Mouse (Mus musculus) frontal cortex, adult 2 months (tissue): Measurements from ENCODE around the gene Chst3. TPM values are rescaled to one million over a fixed set of nuclear protein-coding genes. Genes with fewer than 3 reads are reported as not detected.
"Not testable (repeated sequence)": the region's sequence is repeated elsewhere in the genome, so short reads cannot be mapped to it uniquely, and the experiment has no call there.

ENCODE experiments used
- DNase-seq, 2 experiments: peaks; one replicate each; pipeline ENCODE4 v3.0.0; 2022; ENCODE audit warnings: low spot score in 1 of 2; ENCODE audit errors: extremely low spot score in 1 of 2
- polyA plus RNA-seq: library from polyadenylated mRNA; depleted of rRNA; stranded (reverse); fragments of >200 nt; gene quantifications from 2 replicates; pipeline ENCODE4 v1.2.3, GENCODE M21; 2012

Gene Chst3
- polyA plus RNA-seq, 1 experiment, result 1.8 TPM

DNA sequence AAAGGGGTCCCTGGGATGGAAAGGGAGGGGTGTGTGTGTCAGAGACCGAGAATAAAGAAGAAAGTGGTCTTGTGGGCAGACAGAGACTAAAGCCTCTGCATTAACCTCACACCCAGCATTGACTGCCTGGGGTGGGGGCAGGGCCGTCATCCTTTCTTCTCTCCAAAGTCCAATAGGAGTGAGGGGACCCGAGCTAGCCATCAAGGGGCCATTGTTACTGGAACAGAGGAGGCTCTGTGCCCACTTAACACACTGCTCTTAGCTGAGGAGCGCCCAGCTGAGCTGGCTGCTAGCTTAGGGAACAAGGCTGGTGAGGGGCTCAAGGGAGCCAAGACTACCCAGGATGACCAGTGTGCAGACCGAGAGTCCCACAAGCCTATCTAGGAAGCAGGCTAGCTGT, 16.3 kb downstream of the Chst3 start:
- DNase-seq, result no peak

DNA sequence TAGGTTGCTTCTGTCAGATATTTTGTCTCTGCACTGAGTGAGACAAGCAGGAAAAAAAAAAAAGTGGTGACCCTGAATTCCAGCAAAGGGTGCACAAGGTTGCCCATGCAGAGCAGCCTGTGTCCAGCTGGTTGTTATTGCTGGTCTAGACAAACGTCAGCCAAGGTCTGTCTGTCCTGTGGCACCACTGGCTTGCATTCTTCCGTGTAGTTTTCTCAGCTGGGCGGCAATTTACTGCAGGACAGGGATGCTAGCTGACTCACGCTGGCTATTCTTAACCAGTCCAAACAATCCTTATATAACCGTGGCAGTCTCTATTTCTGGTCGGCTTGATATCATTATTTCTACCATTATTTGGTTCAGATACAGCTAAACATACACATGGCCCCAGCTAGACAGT, 18.1 kb downstream of the Chst3 start:
- no peak for DNase-seq

DNA sequence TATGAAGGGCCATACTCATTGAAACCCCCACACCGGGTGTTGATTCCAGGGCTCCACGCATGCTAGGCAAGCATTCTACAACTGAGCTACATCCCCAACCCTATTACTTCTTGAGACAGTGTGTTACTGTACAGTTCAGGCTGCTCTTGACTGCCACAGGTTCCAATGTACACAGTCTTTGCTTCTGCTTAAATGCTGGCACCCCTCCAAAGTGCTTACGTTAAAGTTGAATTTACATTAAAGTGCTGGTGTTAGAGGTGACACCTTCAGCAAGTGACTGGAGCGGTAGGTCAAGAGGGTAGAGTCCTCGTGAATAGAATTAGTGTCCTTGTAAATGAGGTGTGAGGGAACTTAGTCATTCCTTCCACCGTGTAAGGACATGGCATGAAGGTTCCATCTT, 19.7 kb downstream of the Chst3 start:
- DNase-seq, result no peak

DNA sequence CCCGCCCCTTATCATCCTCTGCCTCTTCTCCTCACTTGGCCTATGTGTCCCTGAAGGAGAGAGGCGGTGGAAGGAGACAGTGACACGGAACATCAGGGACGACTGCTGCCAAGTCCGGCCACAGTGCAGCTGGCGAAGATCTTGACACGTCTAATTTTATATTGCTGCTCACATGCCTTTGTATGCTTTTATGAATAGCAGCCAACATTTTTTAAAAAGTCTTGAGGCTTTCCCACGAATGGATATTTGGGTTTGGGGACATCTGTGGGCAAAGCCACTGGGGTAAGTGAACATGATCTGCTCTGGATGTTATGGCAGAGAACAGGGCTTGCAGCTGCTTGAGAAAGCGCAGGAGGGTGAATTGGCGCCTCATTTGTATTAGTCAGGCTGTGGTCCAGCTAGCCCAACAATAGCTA, 21.6 kb downstream of the Chst3 start:
- no peak for DNase-seq

DNA sequence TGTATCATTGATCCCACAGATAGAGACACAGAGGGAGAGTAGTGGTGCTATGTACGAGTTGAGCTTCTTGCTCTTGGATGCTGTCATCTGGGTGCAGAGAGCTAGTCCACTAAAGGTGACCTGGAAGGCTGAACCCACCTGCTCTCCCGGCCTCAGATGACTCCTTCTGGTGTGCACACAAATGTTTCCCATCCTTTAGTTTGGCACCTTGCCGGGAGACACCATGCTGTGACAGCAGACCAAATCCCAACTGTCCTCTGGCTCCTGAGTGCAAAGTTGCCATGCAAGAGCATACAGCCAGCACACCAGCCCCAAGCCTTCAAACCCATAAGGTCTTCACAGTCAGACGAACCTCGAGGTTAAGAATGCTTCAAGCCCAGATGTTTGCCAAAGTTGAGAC, 22.1 kb downstream of the Chst3 start:
- DNase-seq, result no peak

DNA sequence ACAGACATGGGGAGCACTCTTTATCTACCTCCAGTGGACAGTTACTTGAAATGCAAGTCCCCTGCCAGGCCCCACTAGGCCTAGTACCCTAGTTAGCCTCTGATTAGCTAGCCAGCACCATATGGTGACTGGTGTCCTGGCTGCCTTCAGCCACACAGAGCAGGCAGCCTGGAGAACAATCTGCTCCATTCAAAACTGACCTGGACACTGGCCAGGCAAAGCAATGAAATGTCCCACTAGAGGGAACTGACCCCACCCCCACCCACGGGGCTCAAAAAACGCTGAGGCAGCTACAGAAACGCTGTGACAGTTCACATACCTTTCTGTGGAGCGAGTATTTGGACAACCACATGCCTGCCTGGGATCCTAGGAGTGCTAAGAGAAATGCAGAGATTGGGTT, 24.0 kb downstream of the Chst3 start:
- DNase-seq, result no peak

DNA sequence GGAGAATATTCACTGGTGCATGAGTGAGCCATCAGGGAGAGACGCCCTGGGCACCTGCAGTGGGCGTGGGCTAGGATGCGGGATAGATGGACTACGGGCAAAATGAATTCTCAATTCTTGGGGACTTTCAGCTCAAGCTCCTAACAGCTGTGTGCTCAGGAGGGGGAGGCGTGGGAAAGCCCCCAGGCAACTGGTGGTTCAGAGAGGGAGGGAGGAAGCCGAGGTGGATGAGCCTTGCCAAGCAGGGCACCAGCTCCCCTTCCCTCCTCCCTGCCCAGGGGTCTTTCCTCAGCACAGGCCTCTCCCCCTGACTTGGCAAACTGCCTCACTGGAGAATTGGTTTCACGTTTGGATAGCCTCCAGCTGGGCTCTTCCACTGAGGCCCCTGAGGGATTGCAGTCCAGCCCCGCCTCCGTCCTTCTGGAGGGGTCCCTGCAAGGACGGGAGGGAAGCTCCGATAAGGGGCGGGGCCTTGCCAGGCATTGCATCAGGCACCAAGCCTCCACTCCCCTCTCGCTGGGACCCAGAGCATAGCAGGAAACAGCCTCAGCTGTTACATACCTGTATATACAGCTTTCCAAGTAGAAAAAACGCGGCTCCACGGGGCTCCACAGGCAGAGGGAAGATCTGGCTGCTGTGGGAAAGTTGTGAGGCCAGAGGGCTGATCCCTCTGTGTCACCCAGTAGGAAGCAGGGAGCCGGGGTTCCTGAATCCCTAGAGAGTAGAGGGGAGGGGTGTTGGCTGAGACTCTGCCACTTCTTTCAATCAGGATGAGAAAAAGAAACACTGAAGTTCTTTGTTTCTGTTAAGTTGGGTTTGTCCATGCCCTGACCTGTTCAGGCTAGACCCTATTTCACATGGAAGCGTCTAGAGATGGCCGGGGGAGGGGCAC, 25.3 kb downstream of the Chst3 start:
- DNase-seq, result no peak

DNA sequence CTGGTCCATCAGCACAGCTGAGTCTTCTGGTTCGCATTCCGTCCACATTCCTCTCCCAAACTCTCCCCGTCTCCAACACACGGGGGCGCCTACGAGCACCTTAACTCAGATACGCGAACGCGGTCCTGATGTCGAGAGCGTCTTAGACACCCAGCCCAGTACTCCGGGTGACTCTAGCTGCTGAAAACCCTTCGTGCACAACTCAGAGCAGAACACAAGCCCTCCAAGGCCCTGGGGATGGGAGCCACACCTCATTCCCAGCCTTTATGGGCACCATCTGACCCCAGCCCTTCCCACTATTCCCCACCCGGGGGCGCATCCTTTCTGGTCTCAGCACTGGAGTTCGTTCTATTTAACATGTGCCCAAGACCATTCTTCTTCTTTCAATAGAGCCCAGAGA, 27.3 kb downstream of the Chst3 start:
- DNase-seq, result peak; percentile 44 to 91

DNA sequence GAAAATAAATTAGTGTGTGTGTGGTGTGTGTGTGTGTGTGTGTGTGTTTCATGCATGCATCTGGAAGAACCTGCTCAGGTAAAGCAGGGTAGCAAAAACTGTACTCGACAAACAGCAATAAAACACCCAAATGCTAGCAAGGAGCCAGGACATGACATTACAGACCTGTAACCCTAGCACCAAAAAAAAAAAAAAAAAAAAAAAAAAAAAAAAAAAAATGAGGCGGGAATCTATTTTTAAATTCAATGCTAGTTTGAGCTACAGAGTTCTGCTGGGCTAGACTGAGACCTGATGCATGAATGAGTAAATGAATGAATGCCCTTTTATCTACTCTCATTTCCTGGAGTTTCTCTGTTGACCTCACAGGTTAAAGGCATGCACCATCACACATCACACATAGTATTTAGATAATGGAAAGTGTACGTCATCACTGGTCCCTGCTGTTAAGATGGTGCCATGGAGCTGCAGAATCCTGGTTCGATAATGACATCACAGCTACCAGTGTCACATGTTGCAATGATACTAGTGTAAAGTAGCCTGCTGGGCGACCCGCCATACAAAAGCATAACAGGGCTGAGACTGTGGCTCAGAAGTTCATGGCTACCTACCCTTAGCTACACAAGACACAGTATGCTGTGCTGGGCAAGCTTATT, 29.4 kb downstream of the Chst3 start:
- no peak for DNase-seq

DNA sequence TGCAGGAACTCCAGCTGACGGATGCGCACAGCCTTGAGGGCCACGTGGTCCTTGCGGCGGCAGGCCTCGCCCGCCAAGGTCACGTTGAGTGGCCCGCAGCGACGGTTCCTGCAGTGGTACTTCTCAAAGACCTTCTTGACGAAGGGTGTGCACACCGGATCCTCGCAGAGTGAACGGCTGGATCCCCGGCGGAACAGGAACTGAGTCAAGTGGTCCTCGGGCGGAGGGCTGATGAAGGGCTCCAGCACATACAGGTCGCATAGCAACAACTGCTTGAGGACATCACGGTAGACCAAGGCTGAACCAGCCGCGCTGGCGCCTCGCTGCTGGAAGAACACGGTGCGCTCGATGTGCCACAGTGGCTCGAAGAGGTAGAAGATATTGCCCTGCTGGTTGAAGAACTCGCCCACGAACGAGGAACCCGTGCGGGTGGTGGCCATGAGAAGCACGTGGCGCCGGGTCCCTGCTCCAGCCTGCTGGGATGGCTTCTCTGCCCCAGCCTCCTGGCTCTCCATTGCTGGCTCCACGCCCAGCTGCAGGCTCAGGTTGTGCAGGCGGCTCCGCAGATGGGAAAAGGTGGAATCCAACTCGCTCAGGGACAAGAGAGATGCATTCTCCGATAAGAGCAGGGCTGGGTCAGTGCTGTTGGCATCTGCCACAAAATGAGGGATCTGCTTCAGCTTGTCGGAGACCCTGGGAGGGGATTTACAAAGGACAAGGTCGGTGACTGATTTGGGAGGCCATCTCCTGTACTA, 32.7 kb downstream of the Chst3 start:
- DNase-seq, result no peak

DNA sequence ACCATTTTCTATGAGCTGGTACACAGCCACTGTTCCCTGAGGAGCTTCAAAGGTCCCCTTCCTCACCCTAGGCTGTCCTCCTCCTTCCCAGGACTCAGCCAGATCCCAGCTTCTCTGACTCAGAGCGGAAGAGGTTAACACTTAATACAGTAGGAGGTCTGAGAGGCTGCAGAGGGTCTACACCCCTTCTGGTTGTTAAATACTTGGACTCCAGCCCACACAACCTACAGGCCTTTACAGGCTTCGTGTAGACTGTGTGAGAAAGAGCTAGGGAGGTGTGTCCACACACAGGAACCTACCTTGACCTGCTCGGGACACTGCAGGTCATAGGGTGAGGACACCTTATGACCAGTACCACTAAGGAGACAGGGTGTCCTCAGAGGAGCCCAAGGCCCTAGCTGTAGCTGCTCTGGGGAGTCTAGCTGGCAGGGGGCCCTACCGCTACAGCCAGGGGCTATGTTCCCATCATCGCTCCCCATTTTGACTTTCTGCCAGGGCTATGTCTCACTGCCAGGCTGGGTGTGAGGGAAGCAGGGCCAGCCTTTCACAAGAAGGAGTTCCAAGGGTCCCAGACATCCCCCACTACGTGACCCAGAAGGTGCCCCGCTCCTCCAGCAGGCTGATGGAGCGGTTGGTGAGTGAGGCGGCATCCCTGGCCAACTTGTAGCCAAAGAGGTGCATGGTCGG, 33.9 kb downstream of the Chst3 start:
- DNase-seq, result no peak

DNA sequence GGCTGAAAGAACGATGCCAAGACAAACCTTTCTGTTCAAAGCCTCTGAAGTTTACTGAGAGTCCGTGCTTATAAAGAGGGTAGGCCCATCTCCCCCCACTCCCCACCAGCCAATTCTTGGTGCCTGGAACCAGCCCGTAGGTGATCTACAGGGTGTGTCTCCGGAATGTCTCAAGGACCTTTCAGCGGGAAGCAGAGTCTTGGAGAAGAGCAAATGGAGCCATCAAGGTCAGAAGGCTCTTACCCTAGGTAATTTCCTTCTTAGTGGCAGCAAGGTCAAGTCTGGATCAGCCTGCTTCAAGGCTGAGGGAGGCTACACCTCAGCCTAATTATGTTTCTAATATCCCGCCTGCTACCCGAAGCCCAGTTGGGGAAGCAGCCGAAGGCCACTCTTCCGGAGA, 43.8 kb downstream of the Chst3 start:
- not testable (repeated sequence) for DNase-seq

DNA sequence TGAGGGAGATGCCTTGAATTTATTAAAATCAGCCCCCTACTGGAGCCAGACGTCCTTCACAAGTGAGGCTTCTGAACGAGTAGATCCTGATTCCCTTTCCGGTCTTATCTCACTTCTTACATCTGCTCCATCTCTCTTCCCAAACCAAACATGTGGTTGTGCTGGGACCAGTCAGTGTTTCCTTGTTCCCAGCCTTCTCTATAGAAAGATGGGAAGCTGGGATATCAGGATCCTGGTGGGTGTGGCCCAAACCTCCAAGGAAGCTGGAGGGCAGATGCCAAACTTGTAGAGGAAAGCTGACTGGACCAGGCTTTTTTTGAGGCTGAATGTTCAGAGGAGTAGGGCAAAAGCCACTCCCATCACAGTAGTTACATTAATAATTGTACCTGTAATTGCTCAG, 44.6 kb downstream of the Chst3 start:
- no peak for DNase-seq

DNA sequence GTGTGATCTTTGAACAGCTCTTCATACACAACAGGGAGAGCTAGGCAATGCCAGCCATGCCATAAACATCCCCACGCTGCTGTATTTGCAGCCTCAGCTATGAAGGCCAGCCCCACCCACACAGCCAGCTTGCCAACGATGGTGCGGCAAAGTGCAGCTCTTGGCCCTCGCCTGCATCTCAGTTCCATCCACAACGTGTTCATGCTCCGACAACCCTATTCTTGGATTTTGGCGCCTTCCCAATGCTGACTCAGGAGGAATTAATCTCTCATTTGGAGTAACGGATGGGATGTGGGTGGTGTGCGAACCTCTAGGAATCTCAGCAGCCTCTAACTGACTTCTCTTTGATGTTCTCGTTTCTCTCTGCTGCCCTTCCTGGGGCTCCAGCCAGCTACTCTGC, 46.0 kb downstream of the Chst3 start:
- DNase-seq, result peak; percentile 91 to 98

DNA sequence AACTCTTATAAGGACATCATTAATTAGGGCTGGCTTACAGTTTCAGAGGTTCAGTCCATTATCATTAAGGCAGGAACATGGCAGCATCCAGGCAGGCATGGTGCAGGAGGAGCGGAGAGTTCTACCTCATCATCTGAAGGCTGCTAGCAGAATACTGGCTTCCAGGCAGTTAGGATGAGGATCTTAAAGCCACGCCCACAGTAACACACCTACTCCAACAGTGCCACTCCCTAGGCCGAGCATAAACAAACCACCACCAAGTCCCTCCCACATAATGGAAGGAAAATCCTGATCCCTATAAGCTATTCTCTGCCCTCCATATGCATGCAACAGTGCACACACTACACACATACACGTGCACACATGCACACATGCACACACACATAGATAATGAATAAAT, 46.8 kb downstream of the Chst3 start:
- no peak for DNase-seq

DNA sequence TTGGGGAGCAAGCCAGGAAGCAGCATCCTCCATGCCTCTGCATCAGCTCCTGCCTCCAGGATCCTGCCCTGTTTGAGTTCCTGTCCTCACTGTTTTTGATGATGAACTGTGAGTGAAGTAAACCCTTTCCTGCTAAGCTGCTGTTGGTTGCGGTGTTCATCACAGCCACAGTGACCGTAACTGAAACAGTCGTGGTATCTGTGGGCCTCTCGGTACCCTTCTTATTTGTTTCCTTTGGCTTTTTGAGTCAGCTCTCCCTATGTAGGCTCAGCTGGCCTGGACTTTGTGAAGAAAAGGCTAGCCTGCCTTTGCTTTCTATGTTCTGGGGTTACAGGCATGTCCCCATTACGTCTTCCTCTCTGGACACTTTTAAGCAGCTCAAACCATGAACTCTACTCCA, 47.7 kb downstream of the Chst3 start:
- no peak for DNase-seq

DNA sequence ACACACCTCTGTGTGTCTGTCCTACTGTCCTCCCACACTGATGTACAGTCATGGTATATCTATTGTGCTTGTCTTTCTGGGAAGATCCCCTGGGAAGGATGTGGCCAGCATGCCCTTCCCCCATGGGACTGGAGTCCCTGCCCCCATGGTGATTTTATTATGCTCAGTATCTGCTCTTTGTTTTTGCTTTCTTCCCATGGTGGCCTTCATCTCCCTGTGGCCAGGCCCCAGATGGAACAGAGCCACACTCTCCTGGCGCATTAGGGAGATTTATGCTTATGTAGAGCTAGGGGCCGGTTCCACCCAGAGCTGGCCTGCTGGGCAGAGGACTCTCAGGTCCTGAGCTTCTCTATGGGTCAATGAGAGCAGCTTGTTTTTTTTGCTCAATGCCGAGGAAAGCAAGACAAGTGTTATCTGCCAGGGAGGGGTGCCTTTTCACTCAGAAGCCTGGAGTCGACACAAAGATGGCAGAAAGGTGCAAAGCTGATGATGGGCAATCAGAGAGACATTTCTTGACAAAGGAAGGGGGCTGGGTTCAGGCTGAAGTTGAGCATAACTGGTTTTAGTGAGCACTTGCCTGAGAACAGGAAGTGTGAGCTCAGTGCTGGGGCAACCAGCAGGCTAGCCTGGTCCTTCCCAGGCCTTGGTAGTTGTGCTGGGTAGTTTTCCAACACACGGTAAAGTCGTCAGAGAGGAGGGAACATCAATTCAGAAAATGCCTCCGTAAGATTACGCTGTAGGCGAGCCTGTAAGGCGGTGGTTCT, 48.6 kb downstream of the Chst3 start:
- no peak for DNase-seq

DNA sequence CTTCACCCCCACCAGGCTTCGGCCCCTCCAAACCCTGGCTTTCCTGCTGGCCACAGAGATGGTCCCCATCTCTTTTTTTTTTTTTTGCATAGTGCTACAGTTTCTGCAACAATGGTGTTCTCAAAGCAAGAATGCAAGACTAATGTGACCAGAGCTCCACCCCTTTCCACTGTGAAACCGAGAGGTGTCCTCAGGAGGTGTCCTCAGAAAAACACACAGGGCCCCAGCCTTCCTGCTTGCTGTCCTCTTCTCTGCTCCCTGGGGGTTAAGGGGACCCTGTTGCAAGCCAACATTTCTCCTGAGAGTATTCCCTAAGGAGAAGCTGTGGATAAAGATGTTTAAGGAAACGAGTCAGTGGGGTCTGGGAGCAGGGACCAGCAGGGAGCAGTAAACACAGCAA, 50.1 kb downstream of the Chst3 start:
- no peak for DNase-seq

DNA sequence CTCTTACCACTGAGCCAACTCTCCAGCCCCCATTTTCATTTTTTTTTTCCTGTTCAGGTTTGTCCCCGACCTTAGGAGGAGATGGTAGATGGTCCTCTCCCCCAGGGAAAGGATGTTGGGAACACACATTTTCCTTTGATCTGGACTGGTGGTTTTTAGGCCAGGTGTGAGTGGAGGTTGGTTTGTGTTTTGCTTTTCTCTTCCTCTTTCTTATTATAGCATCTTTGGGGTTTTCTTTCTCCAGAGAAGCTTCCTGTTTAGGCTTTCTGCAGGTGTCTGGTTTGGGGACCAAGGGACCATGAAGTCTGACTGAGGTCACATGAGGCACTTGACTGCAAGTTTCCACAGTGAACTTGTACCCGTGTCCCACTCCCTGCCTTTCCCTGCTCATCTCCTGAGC, 50.8 kb downstream of the Chst3 start:
- no peak for DNase-seq

DNA sequence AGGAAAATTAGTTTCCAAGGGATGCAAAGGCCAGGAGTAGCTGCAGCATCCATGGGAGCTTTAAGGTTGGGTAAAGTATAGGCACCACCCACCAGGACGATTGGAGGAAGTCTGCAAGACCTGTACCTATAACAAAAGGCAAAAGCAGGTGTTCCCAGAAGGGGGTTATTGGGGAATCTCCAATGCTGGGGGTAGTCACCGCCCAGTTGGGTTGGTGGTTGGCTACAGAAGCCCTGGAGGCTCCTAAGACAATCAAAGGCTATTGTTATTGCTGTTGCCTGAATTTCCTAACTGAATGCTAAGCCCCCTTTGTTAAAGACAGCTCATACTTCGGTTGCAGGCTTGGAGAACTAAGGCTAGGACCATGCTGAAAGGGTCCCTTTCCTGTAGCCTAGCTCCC, 53.0 kb downstream of the Chst3 start:
- no peak for DNase-seq
